Mouse (Mus musculus) stomach, postnatal 0 days (tissue): Measurements from ENCODE around the gene Gnl3. TPM values are rescaled to one million over a fixed set of nuclear protein-coding genes. Genes with fewer than 3 reads are reported as not detected.

Source experiments
- ATAC-seq: fragments of 200-750 bp; cut with Nextera tagmentation; 2 replicates; pipeline ENCODE4 v1.8.0; 2017; ENCODE audit not compliant: low FRiP score, low TSS enrichment
- DNase-seq: peaks from one replicate; pipeline ENCODE4 v3.0.0-alpha.2; 2016; ENCODE audit warnings: low spot score
- H3K27ac ChIP-seq: fragments of 300-500 bp; sonication (generic); replicated peaks from 2 replicates; pipeline ENCODE4 v1.5.1; 2014; ENCODE audit warnings: mild to moderate bottlenecking, control low read depth
- H3K27me3 ChIP-seq: fragments of 300-500 bp; sonication (generic); 2 replicates; pipeline ENCODE4 v1.6.1; 2014; ENCODE audit warnings: low read length; ENCODE audit not compliant: control insufficient read depth, insufficient read depth
- H3K36me3 ChIP-seq: fragments of 300-500 bp; sonication (generic); 2 replicates; pipeline ENCODE4 v1.6.1; 2014; ENCODE audit warnings: low read length, mixed read lengths; ENCODE audit not compliant: control insufficient read depth, insufficient read depth
- H3K4me1 ChIP-seq: fragments of 300-500 bp; sonication (generic); replicated peaks from 2 replicates; pipeline ENCODE4 v1.6.1; 2014; ENCODE audit warnings: antibody characterized with exemption; ENCODE audit not compliant: control insufficient read depth, insufficient read depth
- H3K4me2 ChIP-seq: fragments of 300-500 bp; sonication (generic); replicated peaks from 2 replicates; pipeline ENCODE4 v1.6.1; 2014; ENCODE audit warnings: low read depth, mild to moderate bottlenecking, control low read depth, moderate library complexity
- H3K4me3 ChIP-seq: fragments of 300-500 bp; sonication (generic); 2 replicates; pipeline ENCODE4 v1.5.1; 2014; ENCODE audit warnings: low read depth, low read length, control low read depth
- H3K9ac ChIP-seq: fragments of 300-500 bp; sonication (generic); 2 replicates; pipeline ENCODE4 v1.6.1; 2014; ENCODE audit warnings: mild to moderate bottlenecking, low read length, control low read depth, mixed read lengths
- H3K9me3 ChIP-seq: fragments of 300-500 bp; sonication (generic); 2 replicates; pipeline ENCODE4 v1.6.1; 2016; ENCODE audit warnings: low read length; ENCODE audit not compliant: control insufficient read depth
- CTCF ChIP-seq: IDR thresholded peaks from 2 replicates; pipeline ENCODE4 v1.5.1; 2016; ENCODE audit warnings: antibody characterized with exemption, low read depth, mild to moderate bottlenecking, moderate library complexity
- EP300 ChIP-seq: optimal IDR thresholded peaks from 2 replicates; pipeline ENCODE3; 2016; ENCODE audit warnings: antibody characterized with exemption
- WGBS: fragments of 180-500 bp; shearing (Covaris S2); extraction: QIAGEN DNeasy Blood & Tissue Kit; methylation state at CpG from one replicate; pipeline ENCODE4 v1.1.7; 2014; 5-methylcytosine and 5-hydroxymethylcytosine counted together
- polyA plus RNA-seq: library from polyadenylated mRNA; unstranded; fragments of >200 nt; fragmentation: Nextera tagmentation; extraction: Ambion mirVana; gene quantifications from 2 replicates; pipeline ENCODE4 v1.2.1, GENCODE M21; 2015

The Gnl3 gene
- 58.0 and 70.7 TPM in 2 replicates for polyA plus RNA-seq

DNA sequence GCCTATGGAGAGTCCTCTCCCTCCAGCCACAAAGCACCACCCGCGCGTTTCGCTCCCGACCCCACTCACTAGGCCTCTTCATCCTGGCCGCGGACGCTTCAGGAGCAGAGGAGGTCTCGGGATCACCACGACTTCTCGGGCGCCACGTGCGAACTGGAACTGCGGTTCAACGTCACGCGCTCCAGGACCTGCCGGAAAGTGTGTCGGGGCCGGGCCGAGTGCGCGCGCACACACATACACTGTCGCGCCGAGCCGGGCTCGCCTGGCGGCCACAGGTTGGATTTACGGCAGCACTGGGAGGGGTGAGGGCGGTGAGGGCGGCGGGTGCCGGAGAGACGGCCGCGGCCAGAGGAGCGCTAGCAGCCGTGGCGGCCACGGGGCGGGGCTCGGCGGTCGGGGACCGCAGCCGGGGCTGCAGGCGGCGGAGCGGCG is at the start of gene Gnl3, which contains the start of gene Pbrm1:
Gene Gnl3 (minus strand): TSS at position 293 of the 432 bp plus-strand sequence.
Gene Pbrm1 (plus strand): TSS at position 279 of the 432 bp plus-strand sequence.
- Histone ChIP-seq H3K27me3 (no peaks in the 10 kb centered on the region), H3K36me3 (peaks cover 17% of the 10 kb centered on the region), H3K27ac (peak within 1 kb of the TSS; percentile 99), H3K4me3 (peak within 1 kb of the TSS; percentile 60), H3K9ac (peak within 1 kb of the TSS; percentile 94), H3K4me2 (peak within 1 kb of the TSS; percentile 52), H3K9me3 (no peaks in the 10 kb centered on the region), H3K4me1 (no peaks in the 10 kb centered on the region)
- DNase-seq (peak; percentile 97), ATAC-seq (peak; percentile 93)
- under 1% methylated on average over 42 of the region's 53 CpGs for WGBS
- TF ChIP-seq CTCF (peak; percentile 48), EP300 (no peak)

DNA sequence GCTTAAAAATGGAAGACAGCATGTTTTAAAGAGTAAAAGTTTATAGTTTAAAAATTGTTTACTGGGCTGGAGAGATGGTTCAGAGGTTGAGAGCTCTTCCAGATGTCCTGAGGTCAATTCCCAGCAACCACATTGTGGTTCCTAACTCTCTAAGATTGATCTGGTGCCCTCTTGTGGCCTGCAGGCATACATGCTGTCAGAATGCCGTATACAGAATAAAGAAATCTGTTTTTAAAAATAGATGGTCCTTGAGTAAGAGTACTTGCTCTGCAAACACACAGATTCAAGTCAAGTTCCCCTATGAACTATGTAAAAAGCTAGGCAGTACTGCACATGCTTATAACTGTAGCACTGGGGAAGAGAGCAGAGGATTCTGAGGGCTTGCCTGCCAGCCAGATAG is 43.3 kb upstream of the Gnl3 start:
- no peaks in the 10 kb centered on the region for H3K9me3 ChIP-seq
- ATAC-seq: no peak
- H3K4me2 ChIP-seq: no peak overlapping the region
- H3K4me3 ChIP-seq: no peak overlapping the region
- H3K27ac ChIP-seq: no peak overlapping the region
- H3K27me3 ChIP-seq: no peaks in the 10 kb centered on the region
- WGBS: 45% methylated on average over 1 of the region's 1 CpGs
- no peak overlapping the region for H3K9ac ChIP-seq
- no peak for DNase-seq
- TF ChIP-seq CTCF (peak; percentile 66), EP300 (no peak)
- peaks cover 8% of the 10 kb centered on the region; the same call in 1 of the 2 replicates for H3K36me3 ChIP-seq
- H3K4me1 ChIP-seq: no peaks in the 10 kb centered on the region

DNA sequence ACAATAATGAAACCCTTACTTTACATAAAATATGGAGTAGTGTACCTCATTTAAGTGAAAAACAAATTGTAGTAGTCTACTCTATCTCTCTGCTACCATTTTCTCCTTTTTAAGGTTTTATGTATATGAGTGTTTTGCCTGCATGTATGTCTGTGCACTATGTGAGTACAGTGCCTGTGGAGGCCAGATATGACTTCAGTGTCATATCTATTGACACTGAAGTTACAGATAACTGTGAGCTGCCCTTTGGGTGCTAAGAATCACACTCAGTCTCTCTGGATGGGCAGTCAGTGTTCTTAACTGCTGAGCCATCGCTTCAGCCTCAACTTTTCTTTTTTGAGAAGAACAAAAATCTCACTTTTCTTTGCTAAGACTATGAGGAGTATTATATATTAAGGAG is 26.9 kb upstream of the Gnl3 start:
- TF ChIP-seq CTCF: no peak
- TF ChIP-seq EP300: no peak
- H3K9me3 ChIP-seq: no peaks in the 10 kb centered on the region
- H3K4me1 ChIP-seq: no peaks in the 10 kb centered on the region
- WGBS: 93% methylated on average over 1 of the region's 1 CpGs
- DNase-seq (no peak), ATAC-seq (no peak)
- H3K27ac ChIP-seq: no peak overlapping the region
- no peaks in the 10 kb centered on the region for H3K27me3 ChIP-seq
- no peak overlapping the region for H3K4me2 ChIP-seq
- no peak overlapping the region for H3K9ac ChIP-seq
- H3K4me3 ChIP-seq: no peak overlapping the region
- H3K36me3 ChIP-seq: peaks cover 23% of the 10 kb centered on the region

DNA sequence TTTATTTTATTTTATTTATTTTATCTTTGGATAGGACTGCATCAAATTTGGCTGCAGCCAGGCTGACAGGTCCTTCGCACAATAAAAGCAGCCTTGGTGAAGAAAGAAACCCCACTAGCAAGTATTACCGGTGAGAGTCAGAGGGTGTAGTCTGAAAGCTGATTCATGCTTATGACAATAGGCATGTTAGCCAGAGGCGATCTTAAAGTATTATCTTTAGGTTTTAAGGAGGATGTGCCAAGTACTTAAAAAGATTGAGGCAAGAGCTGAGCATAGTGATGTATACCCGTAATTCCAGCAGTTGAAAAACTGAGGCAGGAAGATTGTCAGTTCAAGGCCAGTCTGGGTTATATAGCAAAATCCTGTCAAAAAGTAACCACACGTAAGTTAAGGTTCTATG is 26.3 kb upstream of the Gnl3 start:
- Histone ChIP-seq H3K4me1 (no peaks in the 10 kb centered on the region), H3K36me3 (peaks cover 18% of the 10 kb centered on the region), H3K4me3 (no peak overlapping the region), H3K27ac (no peak overlapping the region), H3K27me3 (no peaks in the 10 kb centered on the region), H3K9ac (no peak overlapping the region), H3K9me3 (no peaks in the 10 kb centered on the region), H3K4me2 (no peak overlapping the region)
- WGBS: 76% methylated on average over 5 of the region's 5 CpGs
- no peak for DNase-seq
- no peak for TF ChIP-seq EP300
- TF ChIP-seq CTCF: no peak
- ATAC-seq: no peak

DNA sequence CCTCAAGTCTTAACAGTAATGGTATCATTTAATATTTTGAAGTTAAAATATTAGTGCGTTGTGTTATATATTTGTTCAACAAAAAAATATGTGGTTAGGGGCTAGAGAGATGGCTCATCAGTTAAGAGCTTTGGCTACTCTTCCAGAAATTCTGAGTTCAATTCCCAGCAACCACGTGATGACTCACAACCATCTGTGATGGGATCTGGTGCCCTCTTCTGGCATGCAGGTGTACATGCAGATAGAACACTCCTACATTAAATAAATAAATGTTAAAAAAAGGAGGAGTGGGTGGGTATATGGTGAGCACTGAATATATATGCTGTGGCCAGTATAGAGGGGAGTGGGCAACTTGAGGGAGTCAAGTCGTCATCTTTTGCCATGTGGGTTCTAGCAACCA is 6.8 kb upstream of the Gnl3 start:
- ATAC-seq: 0 out of 2 replicates have a peak, but pooled peaks have one; percentile 21
- Histone ChIP-seq H3K27ac (no peak overlapping the region), H3K27me3 (no peaks in the 10 kb centered on the region), H3K4me3 (no peak overlapping the region), H3K4me2 (no peak overlapping the region), H3K9ac (no peak overlapping the region), H3K9me3 (no peaks in the 10 kb centered on the region), H3K4me1 (no peaks in the 10 kb centered on the region), H3K36me3 (peaks cover 21% of the 10 kb centered on the region)
- DNase-seq: no peak
- TF ChIP-seq CTCF (peak; percentile 61), EP300 (no peak)
- 72% methylated on average over 3 of the region's 3 CpGs for WGBS

DNA sequence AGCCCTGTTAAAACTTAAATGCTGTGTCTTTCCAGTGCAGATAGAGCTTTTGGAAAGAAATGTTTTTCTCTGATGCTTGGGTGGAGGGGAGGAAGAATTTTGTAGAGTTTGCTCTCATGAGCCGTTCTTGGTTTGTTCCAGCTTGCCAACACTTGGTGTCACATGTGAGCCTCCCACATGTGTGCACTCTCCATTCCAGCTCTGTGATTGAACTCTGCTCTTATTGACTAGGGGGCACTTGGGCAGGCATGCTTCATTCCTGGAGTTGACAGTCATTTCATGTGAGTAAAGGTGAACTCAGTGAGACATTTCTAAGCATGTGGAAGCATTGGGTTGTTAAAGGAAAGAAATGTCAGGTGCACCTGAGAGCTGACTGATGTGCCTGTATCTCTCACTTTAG is 3.6 kb upstream of the Gnl3 start:
- Histone ChIP-seq H3K36me3 (peaks cover 17% of the 10 kb centered on the region), H3K9ac (no peak overlapping the region), H3K27me3 (no peaks in the 10 kb centered on the region), H3K27ac (no peak overlapping the region), H3K4me2 (no peak overlapping the region), H3K4me1 (no peaks in the 10 kb centered on the region), H3K4me3 (no peak overlapping the region), H3K9me3 (no peaks in the 10 kb centered on the region)
- DNase-seq: no peak
- WGBS: 17% methylated on average over 1 of the region's 1 CpGs
- ATAC-seq: no peak
- TF ChIP-seq CTCF (no peak), EP300 (no peak)
